Mouse (Mus musculus) erythroblast, embryonic 14.5 days (primary cell): ENCODE results near the gene Evi5.

Experiments
- GATA1 ChIP-seq: IDR thresholded peaks from 2 replicates; pipeline ENCODE4 v1.6.1; 2012; ENCODE audit warnings: low read length, inconsistent platforms, mixed read lengths
- TAL1 ChIP-seq: IDR thresholded peaks from 3 replicates; pipeline ENCODE4 v1.6.1; 2012; ENCODE audit warnings: low read length, inconsistent platforms, mixed read lengths

- TF ChIP-seq GATA1 (no peak), TAL1 (no peak)
These were observed 1.6 kb downstream of the Evi5 start for GRCm38 (mm10) chr5:107873330-107873729.
